Mouse (Mus musculus): ENCODE data around the gene Vezt. TPM values are rescaled to one million over a fixed set of nuclear protein-coding genes. Genes with fewer than 3 reads are reported as not detected.

The Vezt gene
- total and polyA plus RNA-seq, 3 experiments, result 17.2 to 21.2 (median 18.0) TPM

GRCm38 (mm10) chr10:94072261-94072915 lies 36.8 kb upstream of the Vezt start:
- Histone ChIP-seq H3K4me3 (replicated peaks in 1 of 3; ENCODE audit: low read depth in 2 of 3, low read length in 2 of 3, poor library complexity in 1 of 3) (no peak overlapping the region), H3K27ac (ENCODE audit: insufficient read depth, low read depth) (no peak overlapping the region), H3K36me3 (replicated peaks in 1 of 2; ENCODE audit: control insufficient read depth in 1 of 2, insufficient read depth in 1 of 2, low read length in 1 of 2) (peaks cover 17 to 46% of the 10 kb centered on the region in 2 experiments), H3K27me3 (replicated peaks) (no peaks in the 10 kb centered on the region), H3K79me2 (replicated peaks; ENCODE audit: control insufficient read depth, extremely low read depth, insufficient read depth, poor library complexity, severe bottlenecking) (0 out of 2 replicates have a peak, but pooled peaks cover 5% of the 10 kb centered on the region), H3K9ac (ENCODE audit: insufficient read depth, low read depth) (no peak overlapping the region), H3K9me3 (replicated peaks; ENCODE audit: low read length) (no peaks in the 10 kb centered on the region), H3K4me2 (ENCODE audit: insufficient read depth, low read depth, poor library complexity, severe bottlenecking) (no peak overlapping the region), H3K4me1 (ENCODE audit: control insufficient read depth in 1 of 2, insufficient read depth in 2 of 2) (peaks cover 0 to 19% of the 10 kb centered on the region in 2 experiments; a peak in 3 of 4 replicates)
- no peak for TF ChIP-seq GABPA (IDR thresholded peaks at IDR 0.05; ENCODE audit: insufficient replicate concordance, low read depth, low read length)
- TF ChIP-seq SMC3 (IDR thresholded peaks at IDR 0.05; ENCODE audit: low read depth, low read length), result no peak
- TF ChIP-seq NRF1 (IDR thresholded peaks at IDR 0.05; ENCODE audit: low read depth, low read length), result no peak
- no peak for TF ChIP-seq POLR2AphosphoS2 (IDR thresholded peaks at IDR 0.05; ENCODE audit: low read depth, low read length)
- TF ChIP-seq KAT2A (IDR thresholded peaks at IDR 0.05; ENCODE audit: insufficient replicate concordance, low read length), result no peak
- TF ChIP-seq ETS1 (conservative IDR thresholded peaks at IDR 0.05; ENCODE audit: low read depth, low read length), result no peak
- TF ChIP-seq NELFE (IDR thresholded peaks at IDR 0.05; ENCODE audit: low read depth, low read length), result no peak
- TF ChIP-seq SIN3A (IDR thresholded peaks at IDR 0.05; ENCODE audit: low read length), result no peak
- TF ChIP-seq JUN (IDR thresholded peaks at IDR 0.05; ENCODE audit: insufficient read depth, low read depth, low read length), result no peak
- no peak for TF ChIP-seq E2F4 (IDR thresholded peaks at IDR 0.05; ENCODE audit: insufficient replicate concordance, low read depth, low read length)
- TF ChIP-seq RCOR1 (conservative IDR thresholded peaks at IDR 0.05; ENCODE audit: low read depth, low read length), result no peak
- no peak for TF ChIP-seq CTCF (conservative IDR thresholded peaks at IDR 0.05 in 1 of 2, IDR thresholded peaks at IDR 0.05 in 1 of 2; ENCODE audit: low read depth in 2 of 2, low read length in 2 of 2)
- no peak for TF ChIP-seq RAD21 (IDR thresholded peaks at IDR 0.05; ENCODE audit: low read depth, low read length)
- no peak for TF ChIP-seq IRF4 (IDR thresholded peaks at IDR 0.05; ENCODE audit: low read depth, low read length)
- TF ChIP-seq MYC (IDR thresholded peaks at IDR 0.05; ENCODE audit: low read depth, low read length), result no peak
- TF ChIP-seq HCFC1 (IDR thresholded peaks at IDR 0.05; ENCODE audit: low read depth, low read length), result no peak
- TF ChIP-seq USF1 (IDR thresholded peaks at IDR 0.05; ENCODE audit: low read depth, low read length), result no peak
- no peak for TF ChIP-seq ELF1 (IDR thresholded peaks at IDR 0.05; ENCODE audit: low read depth, low read length)
- no peak for TF ChIP-seq MXI1 (IDR thresholded peaks at IDR 0.05; ENCODE audit: low read depth, low read length)
- TF ChIP-seq CHD2 (IDR thresholded peaks at IDR 0.05; ENCODE audit: low read length), result no peak
- in situ Hi-C loops (cut with MboI; ENCODE audit: low pct_ligation_motif_present, low pct_unique_long_range_greater_than_20kb, low sequenced_read_pairs) (no loop called here), dilution Hi-C loops (cut with MboI; ENCODE audit: extremely low pct_ligation_motif_present, extremely low pct_unique_long_range_greater_than_20kb, low sequenced_read_pairs) (no loop called here)
- no peak for DNase-seq (ENCODE audit: extremely low read depth)

GRCm38 (mm10) chr10:94071641-94072040 lies 36.0 kb upstream of the Vezt start:
- Histone ChIP-seq H3K36me3 (replicated peaks in 1 of 2; ENCODE audit: control insufficient read depth in 1 of 2, insufficient read depth in 1 of 2, low read length in 1 of 2) (peaks cover 23 to 50% of the 10 kb centered on the region in 2 experiments), H3K9me3 (replicated peaks; ENCODE audit: low read length) (no peaks in the 10 kb centered on the region), H3K4me3 (replicated peaks in 1 of 3; ENCODE audit: low read depth in 2 of 3, low read length in 2 of 3, poor library complexity in 1 of 3) (no peak overlapping the region), H3K9ac (ENCODE audit: insufficient read depth, low read depth) (no peak overlapping the region), H3K27ac (ENCODE audit: insufficient read depth, low read depth) (no peak overlapping the region), H3K4me2 (ENCODE audit: insufficient read depth, low read depth, poor library complexity, severe bottlenecking) (no peak overlapping the region), H3K79me2 (replicated peaks; ENCODE audit: control insufficient read depth, extremely low read depth, insufficient read depth, poor library complexity, severe bottlenecking) (0 out of 2 replicates have a peak, but pooled peaks cover 5% of the 10 kb centered on the region), H3K4me1 (ENCODE audit: control insufficient read depth in 1 of 2, insufficient read depth in 2 of 2) (peaks cover 4 to 26% of the 10 kb centered on the region in 2 experiments; a peak in 3 of 4 replicates), H3K27me3 (replicated peaks) (no peaks in the 10 kb centered on the region)
- DNase-seq (ENCODE audit: extremely low read depth), result no peak
- TF ChIP-seq MAZ (IDR thresholded peaks at IDR 0.05; ENCODE audit: low read depth, low read length), result no peak
- no peak for TF ChIP-seq USF2 (conservative IDR thresholded peaks at IDR 0.05; ENCODE audit: low read depth, low read length)
- no peak for TF ChIP-seq ETS1 (conservative IDR thresholded peaks at IDR 0.05; ENCODE audit: low read depth, low read length)
- no peak for TF ChIP-seq MXI1 (IDR thresholded peaks at IDR 0.05; ENCODE audit: low read depth, low read length)
- no peak for TF ChIP-seq SMC3 (IDR thresholded peaks at IDR 0.05; ENCODE audit: low read depth, low read length)
- TF ChIP-seq UBTF (IDR thresholded peaks at IDR 0.05; ENCODE audit: low read depth, low read length), result no peak
- TF ChIP-seq BHLHE40 (IDR thresholded peaks at IDR 0.05; ENCODE audit: low read depth, low read length), result no peak
- TF ChIP-seq RAD21 (IDR thresholded peaks at IDR 0.05; ENCODE audit: low read depth, low read length), result no peak
- TF ChIP-seq USF1 (IDR thresholded peaks at IDR 0.05; ENCODE audit: low read depth, low read length), result no peak
- no peak for TF ChIP-seq HCFC1 (IDR thresholded peaks at IDR 0.05; ENCODE audit: low read depth, low read length)
- no peak for TF ChIP-seq ZKSCAN1 (IDR thresholded peaks at IDR 0.05; ENCODE audit: borderline replicate concordance, low read depth, low read length)
- TF ChIP-seq CTCF (conservative IDR thresholded peaks at IDR 0.05 in 1 of 2, IDR thresholded peaks at IDR 0.05 in 1 of 2; ENCODE audit: low read depth in 2 of 2, low read length in 2 of 2), result no peak
- dilution Hi-C loops (cut with MboI; ENCODE audit: extremely low pct_ligation_motif_present, extremely low pct_unique_long_range_greater_than_20kb, low sequenced_read_pairs) (no loop called here), in situ Hi-C loops (cut with MboI; ENCODE audit: low pct_ligation_motif_present, low pct_unique_long_range_greater_than_20kb, low sequenced_read_pairs) (no loop called here)

Measured in CH12.LX (cell line).